ENCODE assay signal across 13 mouse cellular contexts in the genomic region with DNA sequence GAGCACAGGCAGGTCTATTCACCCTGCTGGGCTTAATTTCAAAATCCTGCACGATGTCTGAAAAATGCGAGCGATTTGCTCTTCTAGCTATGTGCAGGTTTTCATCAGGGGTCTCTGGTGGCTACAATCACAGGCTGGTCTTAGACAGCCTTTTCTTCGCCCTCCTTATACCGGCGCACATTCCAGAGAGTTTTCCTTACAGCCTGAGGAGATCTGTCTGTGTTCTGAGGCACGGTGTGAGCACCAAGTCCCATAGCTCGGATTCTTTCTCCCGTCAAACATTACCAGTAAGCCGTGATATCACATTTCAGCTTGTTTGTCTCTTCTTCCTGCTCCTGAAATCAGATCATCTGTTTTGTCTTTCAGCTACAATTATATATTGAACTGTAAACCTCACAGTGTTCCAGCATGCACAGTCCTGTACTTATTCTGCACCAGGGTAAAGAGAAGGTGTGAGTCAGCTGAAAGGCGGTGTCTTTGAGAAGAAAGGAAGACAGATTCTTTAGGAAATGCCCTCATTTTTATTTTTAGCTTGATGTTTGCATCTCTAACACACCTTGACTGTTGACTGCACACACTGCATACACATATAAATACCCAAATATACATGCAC.
A peak's percentile ranks its signal among the peaks of the same experiment; 100 is the strongest.
DNase-seq lines count a peak whose midpoint lies in the region; ATAC-seq and TF ChIP-seq lines count a peak whose summit lies in the region.
"Had no signal": no experiment of that assay in that cellular context is flagged by ENCODE, and none has a peak within 500 bp of the region (broad histone marks: within the 10 kb centered on the region; RNA-seq: fewer than 3 reads in every experiment).

No protein-coding gene starts in this region.

- no peaks in the 10 kb centered on the region for H3K36me3 ChIP-seq in limb, embryonic 11.5 days (ENCODE audit: control insufficient read depth, insufficient read depth, low read length)
- H3K36me3 ChIP-seq in limb, embryonic 10.5 days = no peaks in the 10 kb centered on the region
- no peaks in the 10 kb centered on the region for H3K36me3 ChIP-seq in intestine, embryonic 15.5 days
- H3K36me3 ChIP-seq: liver, embryonic 15.5 days had no signal

- H3K4me3 ChIP-seq in gastrocnemius, adult 2 months = peak overlapping the region; percentile 30; the same call in 1 of the 2 replicates
- H3K4me3 ChIP-seq in limb, embryonic 11.5 days (ENCODE audit: low read depth, low read length) = no peak overlapping the region
- H3K4me3 ChIP-seq in limb, embryonic 10.5 days = no peak overlapping the region
- no peak overlapping the region for H3K4me3 ChIP-seq in intestine, embryonic 15.5 days (replicated peaks)
- H3K4me3 ChIP-seq: liver, embryonic 15.5 days; megakaryocyte, embryonic 14.5 days had no signal

- H3K27ac ChIP-seq in gastrocnemius, adult 2 months = no peak overlapping the region
- H3K27ac ChIP-seq in limb, embryonic 11.5 days (replicated peaks; ENCODE audit: low read depth, low read length) = no peak overlapping the region
- H3K27ac ChIP-seq in limb, embryonic 10.5 days = no peak overlapping the region
- H3K27ac ChIP-seq in intestine, embryonic 15.5 days = no peak overlapping the region
- H3K27ac ChIP-seq: liver, embryonic 15.5 days had no signal

- H3K4me2 ChIP-seq in limb, embryonic 11.5 days (ENCODE audit: low read depth, severe bottlenecking) = no peak overlapping the region
- H3K4me2 ChIP-seq in intestine, embryonic 15.5 days (replicated peaks) = 0 out of 2 replicates have a peak overlapping the region, but pooled peaks have one; percentile 17
- H3K4me2 ChIP-seq: liver, embryonic 15.5 days had no signal

- intact Hi-C loops in gastrocnemius, adult 2 months (cut with DNase I) = no loop called here

- 73% methylated on average over 11 of the region's 11 CpGs for WGBS in limb, embryonic 11.5 days
- WGBS in limb, embryonic 10.5 days = 72% methylated on average over 11 of the region's 11 CpGs
- 40% methylated on average over 11 of the region's 11 CpGs for WGBS in intestine, embryonic 15.5 days

- ATAC-seq in limb, embryonic 11.5 days (ENCODE audit: insufficient number of reproducible peaks, low FRiP score, low TSS enrichment, low read depth) = no peak
- no peak for ATAC-seq in intestine, embryonic 15.5 days

- H3K9me3 ChIP-seq in limb, embryonic 11.5 days (ENCODE audit: control insufficient read depth, low read length) = no peaks in the 10 kb centered on the region
- no peaks in the 10 kb centered on the region for H3K9me3 ChIP-seq in limb, embryonic 10.5 days (replicated peaks)
- H3K9me3 ChIP-seq in intestine, embryonic 15.5 days = no peaks in the 10 kb centered on the region
- H3K9me3 ChIP-seq: liver, embryonic 15.5 days had no signal

- DNase-seq in gastrocnemius, adult 2 months = no peak
- DNase-seq in gastrocnemius, postnatal 25 days = no peak
- peak; percentile 20 for DNase-seq in limb, embryonic 11.5 days (ENCODE audit: low spot score)
- DNase-seq in limb, embryonic 10.5 days (ENCODE audit: low spot score) = no peak
- DNase-seq in yolk sac, embryonic 10.5 days (ENCODE audit: low spot score) = peak; percentile 22
- DNase-seq in ovary, postnatal 36 days (ENCODE audit: low spot score) = no peak
- no peak for DNase-seq in cerebellum, adult 9-11 months
- DNase-seq: adrenal gland, adult 2 months; B cell, adult 2 months; layer of hippocampus, adult 9-11 months had no signal

- H3K4me1 ChIP-seq in limb, embryonic 11.5 days (ENCODE audit: control insufficient read depth, insufficient read depth, low read length) = no peaks in the 10 kb centered on the region
- H3K4me1 ChIP-seq in limb, embryonic 10.5 days = no peaks in the 10 kb centered on the region; the same call in 1 of the 2 replicates
- H3K4me1 ChIP-seq in intestine, embryonic 15.5 days (replicated peaks) = no peaks in the 10 kb centered on the region
- H3K4me1 ChIP-seq: liver, embryonic 15.5 days; megakaryocyte, embryonic 14.5 days had no signal

- no peak for TF ChIP-seq CTCF in gastrocnemius, adult 2 months (IDR thresholded peaks at IDR 0.05)

- no peaks in the 10 kb centered on the region for H3K27me3 ChIP-seq in limb, embryonic 11.5 days (ENCODE audit: control insufficient read depth, insufficient read depth, low read length)
- no peaks in the 10 kb centered on the region for H3K27me3 ChIP-seq in limb, embryonic 10.5 days (ENCODE audit: low read depth, poor library complexity, severe bottlenecking)
- no peaks in the 10 kb centered on the region for H3K27me3 ChIP-seq in intestine, embryonic 15.5 days (replicated peaks)
- H3K27me3 ChIP-seq: liver, embryonic 15.5 days; megakaryocyte, embryonic 14.5 days had no signal

- no peak overlapping the region for H3K9ac ChIP-seq in limb, embryonic 11.5 days (ENCODE audit: low read length)
- no peak overlapping the region for H3K9ac ChIP-seq in intestine, embryonic 15.5 days
- H3K9ac ChIP-seq: liver, embryonic 15.5 days had no signal

Comparison
In these comparisons a context has a peak if more than half of its experiments do, and no peak if none do; other contexts are left out.
1. DNase-seq: peak in limb, embryonic 11.5 days (single experiment) and yolk sac, embryonic 10.5 days (single experiment); none in gastrocnemius, adult 2 months (single experiment), gastrocnemius, postnatal 25 days (single experiment), limb, embryonic 10.5 days (single experiment), ovary, postnatal 36 days (single experiment) and cerebellum, adult 9-11 months (single experiment).